Mouse (Mus musculus) c-Kit-positive CD71-negative TER-119-negative erythroid progenitor cells, embryonic 14.5 days (primary cell): ENCODE measurements around the gene Olfr1424.
"Not testable (repeated sequence)": the region's sequence is repeated elsewhere in the genome, so short reads cannot be mapped to it uniquely, and the experiment has no call there.

Source experiments
- DNase-seq: peaks from one replicate; pipeline ENCODE4 v3.0.0-alpha.2; 2013; ENCODE audit warnings: low read depth

Olfr1424 gene

DNA sequence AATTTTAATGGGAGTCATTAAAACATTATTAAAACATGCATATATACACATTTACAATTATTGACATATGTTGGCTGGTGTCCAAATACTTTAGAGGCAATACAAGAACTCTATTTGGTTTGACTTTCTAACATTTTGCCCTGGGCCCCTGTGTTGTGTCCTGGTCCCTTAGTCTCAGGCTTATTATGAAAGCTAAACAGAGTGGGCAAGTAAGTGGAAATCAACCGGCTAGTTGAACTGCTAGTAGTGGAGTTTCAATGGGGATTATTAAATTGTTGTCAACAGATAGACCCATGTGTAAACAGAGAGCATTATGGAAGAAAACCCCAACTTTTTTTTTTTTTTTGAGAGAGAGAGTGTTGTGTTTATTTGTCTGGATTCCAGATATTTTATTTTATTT lies at the start of gene Olfr1424:
Gene Olfr1424 (minus strand): TSS at position 101 of the 400 bp plus-strand sequence.
- DNase-seq = not testable (repeated sequence)

DNA sequence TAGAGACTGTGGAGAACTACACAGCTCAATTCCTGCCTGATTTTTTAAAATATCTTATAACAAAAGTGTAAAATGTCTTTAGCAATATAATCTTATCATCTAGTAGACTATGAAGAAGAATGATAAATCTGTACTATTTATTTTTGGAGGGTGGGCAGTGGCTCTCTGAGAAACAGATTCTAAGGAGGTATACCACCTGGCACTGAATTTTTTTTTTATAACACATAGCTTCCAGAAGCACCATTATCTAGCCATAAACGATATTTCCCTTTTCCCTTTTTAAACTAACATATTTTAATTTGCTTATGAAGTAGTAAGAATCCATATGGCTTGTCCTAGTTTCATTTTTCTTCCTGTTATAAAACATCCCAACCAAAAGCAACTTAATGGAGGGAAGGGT lies 42.1 kb upstream of the Olfr1424 start:
- DNase-seq = no peak

DNA sequence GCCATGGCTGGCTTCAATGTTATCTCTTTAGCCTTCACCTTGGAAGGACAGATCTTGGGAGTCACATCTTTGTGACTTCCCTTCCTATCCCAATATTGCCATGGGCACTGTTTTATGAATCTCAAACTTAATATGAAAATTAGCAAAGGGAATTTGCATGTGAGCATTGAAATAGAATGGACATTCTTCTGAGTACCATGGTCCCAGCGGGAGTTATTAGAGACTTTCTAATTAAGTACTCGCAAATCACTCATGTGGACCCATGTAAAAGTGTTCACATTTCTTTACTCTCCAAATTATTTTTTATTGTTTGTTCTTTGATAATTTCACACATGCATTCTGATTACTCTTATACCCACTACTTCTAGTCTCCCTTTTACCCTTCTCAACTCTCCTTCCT lies 40.8 kb upstream of the Olfr1424 start, which contains the start of gene Olfr1427:
Gene Olfr1427 (minus strand): TSS at position 101 of the 400 bp plus-strand sequence.
- DNase-seq = no peak

DNA sequence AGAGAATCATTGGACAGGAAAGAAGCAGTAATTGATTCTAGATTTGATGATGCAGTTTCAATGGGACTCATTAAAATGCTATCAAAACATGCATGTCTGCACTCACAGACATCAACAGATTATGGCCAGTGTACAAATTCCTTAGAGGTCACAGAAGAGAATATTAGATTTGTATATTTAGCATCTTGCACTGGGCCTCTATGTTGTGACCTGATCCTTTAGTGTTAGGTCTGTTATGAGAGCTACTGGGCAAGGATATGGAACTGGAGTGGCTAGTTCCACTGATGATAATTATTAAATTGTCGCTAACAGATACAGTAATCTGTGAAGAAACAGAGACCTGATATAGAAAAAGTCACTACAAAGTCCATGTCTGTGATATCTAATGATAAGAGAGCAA lies 29.4 kb upstream of the Olfr1424 start, which contains the start of gene Olfr1426:
Gene Olfr1426 (minus strand): TSS at position 101 of the 400 bp plus-strand sequence.
- no peak for DNase-seq

DNA sequence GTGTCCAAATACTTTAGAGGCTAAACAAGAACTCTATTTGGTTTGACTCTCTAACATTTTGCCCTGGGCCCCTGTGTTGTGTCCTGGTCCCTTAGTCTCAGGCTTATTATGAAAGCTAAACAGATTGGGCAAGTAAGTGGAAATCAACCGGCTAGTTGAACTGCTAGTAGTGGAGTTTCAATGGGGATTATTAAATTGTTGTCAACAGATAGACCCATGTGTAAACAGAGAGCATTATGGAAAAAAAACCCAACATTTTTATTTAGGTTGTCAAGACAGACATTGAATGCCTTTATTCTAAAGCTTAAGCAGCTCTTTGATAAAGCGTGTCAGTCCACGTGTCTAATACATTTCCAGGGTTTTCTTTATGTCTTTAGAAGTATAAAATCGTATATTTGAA lies 15.1 kb upstream of the Olfr1424 start, which contains the start of gene Olfr1425:
Gene Olfr1425 (minus strand): TSS at position 101 of the 400 bp plus-strand sequence.
- DNase-seq = not testable (repeated sequence)

DNA sequence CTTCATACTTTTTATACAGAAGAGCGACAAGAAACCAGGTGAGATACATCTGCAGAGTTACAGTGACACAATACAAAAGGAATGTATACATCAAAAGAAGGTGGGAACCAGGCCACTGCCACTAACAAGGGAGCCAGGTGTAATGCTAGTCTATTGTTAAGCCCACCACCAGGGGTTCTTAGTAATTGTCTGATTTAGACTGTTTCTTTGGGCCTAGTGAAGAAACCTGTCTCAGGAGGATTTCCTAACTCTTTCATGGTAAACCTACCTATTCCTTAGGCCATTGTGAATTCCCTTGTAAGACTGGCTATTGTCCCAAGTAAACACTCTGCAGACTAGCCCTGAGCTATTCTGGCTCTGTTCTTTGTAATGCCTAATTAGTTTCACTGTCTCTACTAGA lies 7.1 kb upstream of the Olfr1424 start:
- not testable (repeated sequence) for DNase-seq

DNA sequence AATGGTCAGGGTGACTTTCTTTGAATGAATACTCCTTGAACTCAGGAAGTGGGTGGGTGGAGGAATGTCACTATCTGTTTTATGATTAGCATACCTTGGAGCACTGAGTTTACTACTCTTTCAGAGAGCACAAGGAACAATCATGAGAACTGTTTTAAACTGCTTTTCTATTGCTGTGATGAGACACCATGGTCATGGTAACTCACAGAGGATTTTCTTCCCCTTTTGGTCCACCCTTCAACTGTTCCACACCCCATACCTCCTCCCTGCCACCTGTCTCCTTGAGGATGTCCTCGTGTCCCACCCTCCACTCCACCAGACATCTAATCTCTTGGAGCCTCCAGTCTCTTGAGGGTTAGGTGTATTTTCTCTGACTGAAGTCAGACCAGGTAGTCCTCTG lies 5.3 kb upstream of the Olfr1424 start:
- not testable (repeated sequence) for DNase-seq

DNA sequence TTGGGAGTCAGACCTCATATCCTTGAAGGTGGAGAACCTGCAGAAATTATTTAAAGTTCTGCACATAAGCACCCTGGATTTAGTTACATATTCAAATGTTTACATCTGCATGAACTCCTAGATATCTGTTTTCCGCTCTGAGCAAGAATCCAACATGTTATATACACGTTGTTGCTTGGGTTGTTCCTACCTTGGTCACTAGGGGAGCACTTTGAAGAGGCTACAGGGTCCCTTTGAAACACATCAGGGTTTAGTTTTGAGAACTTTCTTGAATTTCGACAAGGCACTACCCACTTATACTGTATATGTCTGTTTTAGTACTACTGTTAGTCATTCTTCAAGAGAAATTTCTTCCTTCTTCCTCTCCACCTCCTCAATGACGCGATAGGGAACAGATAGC lies 19.3 kb downstream of the Olfr1424 start:
- DNase-seq = no peak

DNA sequence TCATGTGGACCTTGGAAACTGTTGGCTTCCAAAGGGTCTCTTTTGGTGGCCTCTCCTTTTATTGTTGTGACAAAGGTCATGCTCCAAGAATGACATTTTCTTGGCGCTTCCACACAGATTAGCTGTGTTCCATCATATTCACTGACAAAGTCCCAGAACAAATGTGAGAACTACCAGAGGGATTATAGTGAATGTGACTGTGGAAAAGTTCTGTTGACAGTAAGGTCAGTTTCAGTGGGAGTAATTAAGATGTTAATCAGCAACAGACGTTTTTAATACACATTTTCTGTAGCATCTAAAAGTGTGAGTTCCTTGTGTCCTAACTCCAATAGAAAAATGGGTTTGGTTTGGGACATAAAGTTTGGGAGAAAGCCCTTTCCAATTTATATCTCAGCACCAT lies 21.3 kb downstream of the Olfr1424 start, which contains the start of gene Olfr1423:
Gene Olfr1423 (minus strand): TSS at position 101 of the 400 bp plus-strand sequence.
- DNase-seq = no peak

DNA sequence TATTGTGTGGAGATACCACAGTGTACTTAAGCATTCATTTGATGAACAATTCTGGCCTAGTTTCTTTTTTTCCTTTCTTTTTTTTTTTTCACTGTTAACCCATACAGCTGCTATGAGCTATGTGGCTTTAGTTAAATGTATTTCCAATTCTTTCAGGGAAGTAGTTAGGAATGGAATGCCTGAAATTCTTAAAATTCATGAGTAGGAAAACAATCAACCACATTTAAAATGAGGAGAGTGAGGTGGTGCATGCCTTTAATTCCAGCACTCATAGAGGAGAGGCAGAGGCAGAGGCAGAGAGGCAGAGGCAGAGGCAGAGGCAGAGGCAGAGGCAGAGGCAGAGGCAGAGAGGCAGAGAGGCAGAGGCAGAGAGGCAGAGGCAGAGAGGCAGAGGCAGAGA lies 24.8 kb downstream of the Olfr1424 start:
- DNase-seq = no peak

DNA sequence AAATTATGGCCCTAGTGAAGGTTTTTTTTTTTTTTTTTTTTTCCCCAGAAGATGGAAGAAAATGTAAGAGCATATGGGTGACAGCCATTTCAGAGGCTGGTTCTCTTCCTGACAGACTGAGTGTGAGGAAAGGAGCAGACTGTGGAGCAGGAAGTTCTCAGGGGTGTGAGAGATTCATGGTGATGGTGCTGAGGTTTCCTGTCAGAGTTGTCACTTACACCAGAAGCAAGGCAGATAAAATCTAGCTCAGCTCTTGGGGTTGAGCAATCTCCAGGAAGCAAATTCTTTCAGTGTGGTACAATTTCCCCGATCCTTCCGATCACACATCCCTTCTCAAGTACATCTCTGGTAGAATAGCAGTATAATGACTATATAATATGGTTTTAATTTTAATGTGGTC lies 35.9 kb downstream of the Olfr1424 start:
- no peak for DNase-seq

DNA sequence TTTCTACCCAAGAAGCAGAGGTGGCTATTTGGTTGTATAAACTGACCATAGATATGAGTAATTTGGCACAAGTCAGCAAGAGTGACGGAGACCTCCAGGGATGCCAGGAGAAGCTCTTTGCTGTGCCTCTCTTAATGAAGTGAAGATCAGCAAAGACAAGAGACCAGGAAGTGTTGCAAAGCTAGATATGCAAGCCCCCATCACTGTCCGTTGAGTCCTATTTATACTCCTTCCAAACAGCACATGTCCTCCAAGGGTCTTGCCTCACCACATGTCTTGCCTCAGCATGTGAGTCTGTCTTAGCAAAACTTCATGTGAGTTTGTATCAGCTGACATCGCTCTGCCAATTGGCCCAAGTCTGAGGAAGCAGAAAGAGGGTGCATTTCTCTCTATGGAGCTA lies 37.1 kb downstream of the Olfr1424 start:
- no peak for DNase-seq

DNA sequence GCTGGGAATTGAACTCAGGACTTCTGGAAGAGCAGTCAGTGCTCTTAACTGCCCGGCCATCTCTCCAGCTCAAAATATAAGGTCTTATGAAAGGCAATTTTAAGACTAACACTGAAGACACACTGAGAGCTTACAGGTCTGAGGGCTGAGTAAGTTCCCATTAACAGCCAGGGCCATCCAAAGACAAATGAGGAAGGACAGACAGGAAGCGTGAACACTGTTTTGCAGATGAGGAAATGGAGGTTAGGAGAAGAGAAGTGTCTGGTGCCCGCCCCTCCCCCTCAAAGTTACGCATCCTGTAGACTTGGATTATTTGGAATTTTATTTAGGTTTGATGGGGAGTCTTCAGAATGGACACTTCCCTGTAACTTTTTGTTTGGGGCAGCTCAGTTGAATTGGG lies 38.3 kb downstream of the Olfr1424 start:
- no peak for DNase-seq

DNA sequence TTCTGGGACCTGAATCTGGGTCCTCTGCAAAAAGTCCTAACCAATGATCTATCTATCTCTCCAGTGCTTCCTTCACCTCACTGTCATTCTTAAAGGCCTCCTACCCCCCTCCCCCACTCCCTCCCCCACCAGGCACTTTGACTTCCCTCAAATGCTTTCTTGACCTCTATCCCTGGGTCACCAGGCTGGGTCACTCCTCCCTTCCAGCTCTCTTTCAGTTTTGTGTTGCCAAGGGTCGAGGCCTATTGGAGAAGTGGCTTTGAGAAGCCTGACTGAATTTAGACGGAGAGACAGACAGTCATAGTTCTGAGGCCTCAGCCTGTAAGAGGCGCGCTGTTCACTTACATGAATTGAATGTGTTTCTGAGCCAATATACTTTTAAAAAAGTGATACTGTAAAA lies 46.3 kb downstream of the Olfr1424 start:
- no peak for DNase-seq

DNA sequence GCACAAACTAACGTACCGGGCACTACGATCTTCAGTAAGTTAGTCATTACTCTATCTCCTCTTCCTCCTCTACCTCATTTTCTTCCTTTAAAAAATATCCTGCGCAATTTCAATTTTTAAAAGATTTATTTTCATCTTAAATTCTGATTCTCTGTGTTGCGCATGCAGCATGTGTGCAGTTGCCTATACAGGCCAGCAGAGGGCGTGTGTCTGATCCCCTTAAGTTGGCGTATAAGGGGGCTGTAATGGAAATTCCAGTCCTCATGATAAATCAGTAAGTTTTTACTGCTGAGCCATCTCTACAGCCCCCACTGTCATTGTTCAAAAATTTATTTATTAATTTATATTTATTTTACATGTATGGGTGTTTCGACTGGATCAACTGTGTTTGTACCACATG lies 46.8 kb downstream of the Olfr1424 start:
- DNase-seq = no peak

DNA sequence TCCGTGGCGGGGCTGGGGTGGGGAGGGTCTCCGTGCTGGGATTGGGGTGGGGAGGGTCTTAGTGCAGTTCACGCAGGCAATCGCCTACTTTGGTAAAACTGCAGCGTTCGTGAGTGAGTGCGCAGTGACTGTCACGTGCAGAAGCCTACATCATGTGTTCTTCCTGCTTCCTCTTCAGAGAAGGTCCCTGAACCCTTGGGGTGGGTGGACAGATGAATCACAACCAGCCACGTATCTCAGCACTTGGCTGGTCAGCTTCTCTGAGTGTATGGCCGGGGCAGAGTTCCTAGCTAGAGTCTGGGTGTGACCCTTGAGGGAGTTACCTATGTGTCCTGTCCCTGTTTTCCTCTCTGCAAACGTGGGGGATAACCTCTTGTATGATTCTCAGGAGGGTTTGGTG lies 49.3 kb downstream of the Olfr1424 start:
- DNase-seq = no peak

DNA sequence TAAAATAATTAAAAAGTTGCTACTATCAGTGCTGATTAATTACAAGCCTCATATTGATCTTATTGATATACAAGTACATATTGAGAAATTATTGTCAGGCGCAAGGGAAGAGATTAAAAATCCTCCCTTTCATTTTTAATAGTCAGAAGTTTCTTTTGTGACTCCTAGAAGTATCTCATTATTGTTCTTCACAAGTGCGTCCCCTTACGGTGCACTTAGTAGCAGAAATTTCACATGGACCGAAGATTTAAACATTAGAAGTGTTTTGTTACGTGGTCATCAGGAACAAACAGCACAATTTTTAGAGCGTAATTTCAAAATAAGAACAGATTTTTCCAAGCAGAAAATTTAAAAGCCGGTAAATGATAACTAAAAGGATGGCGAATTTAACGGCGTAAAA lies 49.9 kb downstream of the Olfr1424 start:
- no peak for DNase-seq

DNA sequence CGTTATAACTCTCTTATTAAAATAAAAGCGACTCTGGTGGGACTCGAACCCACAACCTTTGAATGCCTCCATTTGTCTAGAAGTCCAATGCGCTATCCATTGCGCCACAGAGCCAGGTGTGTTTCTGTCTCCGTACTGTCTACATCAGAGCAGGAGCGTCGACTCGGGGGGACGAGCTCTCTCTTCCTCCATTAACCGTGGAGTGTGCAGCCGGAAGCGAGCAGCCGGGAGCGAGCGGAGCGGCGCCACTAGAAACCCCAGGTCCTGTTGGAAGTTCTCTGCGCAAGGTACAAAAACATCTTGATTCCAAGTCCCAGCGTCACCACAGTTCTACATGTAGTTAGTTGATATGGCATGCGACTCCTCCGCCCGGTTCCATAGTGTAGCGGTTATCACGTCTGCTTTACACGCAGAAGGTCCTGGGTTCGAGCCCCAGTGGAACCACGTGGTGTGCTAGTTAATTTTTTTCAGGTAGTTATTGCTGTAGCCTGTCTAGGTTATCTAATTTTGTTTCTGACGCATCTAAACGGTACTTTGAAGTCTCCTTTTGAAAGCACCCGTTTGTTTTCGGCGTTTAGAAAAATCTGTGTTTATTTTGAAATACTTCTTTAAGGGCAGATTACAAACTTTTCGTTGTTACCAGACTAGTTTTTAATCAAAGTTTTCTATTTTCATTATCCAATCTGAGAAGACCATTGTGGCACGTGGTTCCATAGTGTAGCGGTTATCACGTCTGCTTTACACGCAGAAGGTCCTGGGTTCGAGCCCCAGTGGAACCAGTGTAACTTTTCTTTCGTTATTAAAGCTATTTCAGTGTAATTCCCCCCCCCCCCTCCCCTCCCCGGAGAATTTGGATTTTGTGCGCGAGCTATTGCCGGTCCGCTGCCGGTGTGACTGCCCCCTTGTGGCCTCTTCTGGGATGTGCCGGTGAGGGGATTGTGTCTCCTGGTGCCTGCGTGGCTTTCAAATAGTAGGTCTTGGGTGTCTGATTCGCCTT lies 50.6 kb downstream of the Olfr1424 start:
- DNase-seq = peak; percentile 97

DNA sequence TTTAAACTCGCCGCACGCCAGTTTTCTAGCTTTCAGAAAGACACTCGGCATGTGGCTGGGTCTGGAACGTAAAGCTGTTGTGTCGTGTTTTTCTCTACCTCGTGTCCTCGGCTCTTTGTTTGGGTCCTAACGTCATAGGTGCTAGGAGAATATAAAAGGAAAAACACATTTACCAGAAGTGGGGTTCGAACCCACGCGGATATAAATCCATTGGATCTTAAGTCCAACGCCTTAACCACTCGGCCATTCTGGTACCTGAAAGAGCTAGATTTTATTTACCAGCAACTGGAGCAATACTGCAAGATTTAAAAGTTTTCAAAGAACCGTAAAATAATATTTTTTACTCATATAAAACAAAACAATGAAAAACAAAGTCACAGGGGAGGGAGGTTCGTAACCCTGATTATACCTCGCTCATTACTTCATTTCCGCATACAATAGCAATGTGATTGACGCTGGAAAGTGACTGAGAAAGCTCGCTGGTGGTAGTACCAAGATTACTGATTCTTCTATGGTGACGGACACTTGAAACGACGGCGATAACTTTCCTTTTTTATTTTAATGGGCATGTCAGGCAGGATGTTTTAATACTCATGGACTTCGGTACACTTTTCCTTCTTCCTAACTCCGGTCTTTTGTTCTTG lies 51.4 kb downstream of the Olfr1424 start:
- DNase-seq = peak; percentile 93

DNA sequence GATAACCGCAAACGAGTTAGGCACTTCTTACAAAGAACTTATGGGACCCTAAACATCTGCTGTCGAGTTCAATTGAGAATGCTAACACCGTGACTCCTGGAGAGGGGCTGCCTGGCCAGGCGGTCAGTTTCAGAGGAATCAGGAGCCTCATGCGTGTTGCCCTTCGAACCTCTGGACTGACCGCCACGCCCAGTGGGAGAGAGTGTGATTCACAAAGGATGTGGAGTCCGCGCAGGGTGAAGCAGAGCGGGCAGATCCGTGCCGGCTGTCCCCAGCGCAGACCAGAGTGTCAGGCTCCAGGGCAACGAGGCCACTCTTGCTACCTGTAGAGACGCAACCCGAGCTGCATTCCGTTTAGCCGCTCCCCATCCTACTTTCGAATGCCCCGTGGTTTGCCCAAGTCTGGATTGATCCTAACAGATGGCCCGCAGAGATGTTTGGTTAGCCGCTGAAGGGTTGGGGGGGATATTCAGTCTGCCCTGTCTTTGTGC lies 52.2 kb downstream of the Olfr1424 start:
- no peak for DNase-seq

DNA sequence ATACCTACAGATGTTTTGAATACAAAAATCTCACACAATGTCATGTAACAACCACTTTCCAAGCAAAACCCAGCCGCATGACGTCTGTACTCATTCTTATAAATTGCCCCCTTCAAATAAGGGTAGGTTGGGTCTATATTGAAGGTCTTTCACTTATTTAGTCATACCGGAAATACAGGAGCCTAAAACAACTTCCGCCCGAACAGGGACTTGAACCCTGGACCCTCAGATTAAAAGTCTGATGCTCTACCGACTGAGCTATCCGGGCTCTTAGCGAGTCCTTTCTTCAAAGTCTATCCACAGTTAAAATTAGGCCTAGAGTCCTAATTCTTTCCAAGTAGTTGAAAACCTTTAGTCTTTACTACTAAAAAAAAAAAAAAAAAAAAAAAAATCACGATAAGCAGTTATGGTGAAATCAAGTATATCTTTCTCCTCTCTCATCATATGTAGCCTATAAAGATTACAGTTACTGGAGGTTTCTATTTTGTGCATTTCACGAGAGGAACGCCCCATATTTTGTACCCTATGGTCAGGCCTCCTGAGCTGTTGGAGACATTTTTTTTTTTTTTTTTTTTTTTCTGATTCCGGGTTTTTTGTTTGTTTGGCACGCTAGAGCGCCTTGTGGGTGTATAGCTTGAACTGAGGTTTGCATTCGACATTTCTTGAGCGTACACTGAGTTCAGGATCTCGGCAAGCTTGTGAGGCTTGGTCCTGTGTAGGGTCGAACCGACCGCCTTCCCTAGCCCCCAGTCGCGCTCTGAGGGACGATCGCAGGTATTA lies 52.8 kb downstream of the Olfr1424 start:
- no peak for DNase-seq
